Mouse (Mus musculus): ENCODE data around the gene Fn1.

Gene Fn1

DNA sequence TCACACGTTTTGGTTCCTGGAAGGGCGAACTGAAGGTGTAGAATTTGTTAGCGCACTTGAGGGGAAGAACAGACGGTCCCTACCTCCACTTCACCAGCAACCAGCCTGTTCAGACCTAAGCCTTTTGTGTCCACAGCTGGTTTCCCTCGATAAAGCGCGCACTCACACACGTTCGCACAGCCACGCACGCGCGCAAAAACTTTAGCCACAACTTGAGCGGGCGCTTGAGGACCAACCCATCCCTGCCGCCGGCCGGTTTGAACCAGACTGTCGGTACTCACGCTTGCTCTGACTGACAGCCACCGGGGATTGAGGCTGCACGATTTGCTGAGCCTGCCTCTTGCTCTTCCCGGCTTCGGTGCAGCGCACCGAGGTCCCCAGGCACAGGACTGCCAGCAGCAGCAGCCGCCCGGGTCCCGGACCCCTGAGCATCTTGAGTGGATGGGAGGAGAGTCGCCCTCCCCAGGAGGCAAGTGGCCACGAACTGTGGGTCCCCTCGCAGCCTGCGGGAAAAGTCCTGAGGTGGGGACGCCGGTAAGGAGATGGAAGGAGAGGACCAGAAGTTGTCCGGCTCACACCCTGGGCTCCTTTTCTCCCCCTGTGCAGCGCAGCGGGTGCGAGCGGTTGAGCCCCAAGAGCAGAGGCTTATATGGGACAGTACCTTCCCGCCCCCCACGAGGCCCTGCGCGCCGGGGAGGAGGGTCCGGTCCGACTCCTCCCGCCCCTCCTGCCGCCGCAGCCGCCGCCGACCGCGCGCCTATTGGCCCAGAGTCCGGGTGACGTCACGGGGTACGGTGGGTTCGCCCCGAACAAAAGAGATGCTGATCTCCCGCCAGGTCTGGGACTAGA lies at the start of gene Fn1:
Gene Fn1 (minus strand): TSS at position 650 of the 849 bp plus-strand sequence.
- peak; percentile 16 to 20 for DNase-seq (ENCODE audit: low spot score in 2 of 2)

DNA sequence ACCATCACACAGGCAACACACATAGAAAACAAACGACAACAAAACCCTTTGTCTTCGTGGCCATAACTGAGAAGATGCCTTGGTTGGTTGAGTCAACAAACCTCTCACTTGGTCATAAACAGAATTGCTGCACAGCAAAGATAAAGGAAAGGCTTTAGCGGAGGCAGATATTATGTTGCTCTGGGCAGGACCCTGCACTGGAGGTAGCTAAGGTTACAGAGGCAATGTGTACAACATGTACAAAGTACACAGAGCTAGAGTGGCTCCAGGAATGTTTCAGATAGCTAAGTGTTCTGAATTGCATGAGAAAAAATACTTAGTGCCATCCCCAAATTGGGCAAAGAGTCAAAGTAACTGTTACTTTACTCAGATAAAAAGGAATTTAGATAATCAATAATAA lies 43.1 kb upstream of the Fn1 start:
- DNase-seq (ENCODE audit: low spot score in 2 of 2): no peak

DNA sequence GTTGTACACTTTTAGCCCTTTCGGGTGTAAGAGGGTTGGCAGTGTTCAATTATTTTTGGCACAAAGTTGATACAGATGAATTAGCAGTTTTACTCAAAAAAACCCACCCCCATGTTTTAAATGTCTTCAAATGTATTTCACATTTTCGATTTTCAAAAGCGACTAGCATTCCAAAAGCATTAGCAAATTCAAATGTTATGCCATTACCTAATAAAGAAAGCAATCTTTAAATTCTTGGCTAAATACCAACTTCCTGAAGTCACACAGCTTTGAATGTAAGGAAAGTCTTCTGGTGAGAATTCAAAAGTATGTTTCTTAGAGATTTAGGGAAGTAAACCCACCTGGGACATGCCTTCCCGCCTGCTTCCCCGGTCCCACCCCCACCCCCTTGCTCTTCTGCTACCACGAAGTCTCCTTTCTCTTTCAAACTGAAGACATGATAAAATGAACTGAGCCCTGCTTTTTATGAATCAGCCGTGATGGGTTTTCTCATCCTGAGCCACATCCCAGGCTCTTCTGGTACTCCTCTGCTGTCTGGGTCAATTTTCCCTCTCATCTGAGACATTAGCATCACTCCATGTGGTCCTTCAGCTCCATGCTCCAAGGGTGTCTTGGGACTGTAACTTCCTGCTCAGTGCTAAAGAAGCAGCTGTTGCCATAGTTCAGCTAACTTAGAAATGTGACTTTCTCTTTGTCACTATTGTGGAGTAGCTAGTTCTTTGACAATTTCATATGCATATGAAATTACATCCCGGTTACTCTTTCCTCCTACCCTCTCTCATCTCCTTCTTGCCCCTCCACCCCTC lies 38.7 kb upstream of the Fn1 start:
- no peak for DNase-seq (ENCODE audit: low spot score in 2 of 2)

DNA sequence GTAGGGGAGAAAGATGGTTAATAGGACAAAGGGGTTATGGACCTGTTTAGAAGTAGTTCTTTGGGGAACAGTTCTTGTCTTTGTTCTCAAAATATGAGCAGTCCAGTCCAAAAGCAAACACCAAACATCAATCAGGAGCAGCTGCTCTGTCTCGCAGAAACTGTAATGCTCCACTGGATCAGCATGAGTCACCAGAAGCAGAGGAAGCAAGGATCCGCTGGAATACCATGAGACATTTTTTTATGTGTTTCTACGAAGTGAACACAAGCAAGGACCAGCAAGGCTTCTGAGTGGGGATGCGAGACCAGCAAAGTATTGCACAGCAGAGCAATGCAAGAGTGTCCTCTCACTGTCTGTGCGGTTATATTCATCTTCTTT lies 35.9 kb upstream of the Fn1 start:
- DNase-seq (ENCODE audit: low spot score in 2 of 2): no peak

DNA sequence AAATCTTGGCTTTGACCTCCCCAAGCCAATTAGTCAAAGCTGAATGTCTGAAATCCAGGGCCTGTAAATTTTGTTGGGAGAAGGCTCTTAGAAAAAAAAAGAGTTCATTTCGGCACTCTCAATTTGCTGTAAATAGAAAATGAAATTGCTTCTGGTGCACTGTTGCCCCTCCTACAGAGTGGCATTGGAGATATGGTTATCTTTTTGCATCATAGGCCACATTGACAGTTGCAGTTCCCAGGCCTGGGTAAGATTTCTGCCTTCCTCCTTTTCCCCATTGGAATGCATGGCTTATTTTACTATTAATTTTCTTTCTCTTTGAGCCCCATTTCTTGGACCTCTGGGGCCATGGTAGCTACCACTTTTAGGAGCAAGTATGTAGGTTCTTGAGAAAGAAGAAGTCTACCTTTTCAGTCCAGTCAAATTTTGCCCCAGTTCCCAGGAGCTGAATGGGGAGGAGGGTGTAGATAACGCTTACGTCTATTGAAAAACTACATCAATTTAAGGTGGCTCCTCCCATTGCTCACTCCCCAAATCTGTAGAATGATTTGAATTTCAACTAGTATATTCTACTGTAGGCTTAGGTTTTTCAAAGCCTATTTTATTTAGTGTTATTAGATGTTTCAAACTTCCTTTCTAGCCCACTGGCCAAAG lies 35.4 kb upstream of the Fn1 start:
- no peak for DNase-seq (ENCODE audit: low spot score in 2 of 2)

DNA sequence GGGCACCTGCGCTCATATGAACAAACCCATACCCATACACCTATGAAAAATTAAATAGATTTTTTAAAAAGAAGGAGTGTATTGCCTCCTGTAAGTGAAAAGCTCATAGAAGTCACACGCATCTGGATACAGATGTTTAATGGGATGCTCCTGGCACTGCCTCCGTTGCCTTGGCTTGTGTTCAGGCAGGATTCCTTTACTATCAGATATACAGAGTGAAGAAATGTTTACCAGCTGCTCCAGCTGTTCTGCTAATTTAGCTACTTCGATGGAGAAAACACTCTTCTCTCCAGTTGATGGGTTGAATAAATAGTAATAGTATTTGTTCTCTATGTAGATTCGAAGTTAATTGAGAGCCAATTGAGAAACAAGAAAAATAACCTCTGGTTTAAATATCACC lies 33.8 kb upstream of the Fn1 start:
- DNase-seq (ENCODE audit: low spot score in 2 of 2): no peak

DNA sequence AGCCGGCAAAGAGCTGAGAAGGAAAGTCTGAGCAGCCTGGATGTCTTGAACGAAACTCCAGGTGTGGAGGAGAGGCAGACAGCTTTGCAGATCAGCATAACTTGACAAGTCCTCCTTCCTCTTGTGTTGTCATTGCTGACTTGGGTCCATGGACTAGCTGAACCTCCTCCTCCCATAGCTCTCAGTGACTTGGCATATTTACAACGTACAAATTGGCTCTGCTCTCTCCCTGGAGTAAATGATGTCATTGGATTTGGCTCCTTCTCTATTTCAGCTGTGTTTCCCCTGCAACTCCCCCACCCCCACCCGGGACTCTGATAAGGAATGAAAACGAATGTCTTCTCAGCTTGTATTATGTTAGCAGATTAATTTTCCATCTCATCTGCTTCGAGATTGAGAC lies 30.7 kb upstream of the Fn1 start:
- no peak for DNase-seq (ENCODE audit: low spot score in 2 of 2)

DNA sequence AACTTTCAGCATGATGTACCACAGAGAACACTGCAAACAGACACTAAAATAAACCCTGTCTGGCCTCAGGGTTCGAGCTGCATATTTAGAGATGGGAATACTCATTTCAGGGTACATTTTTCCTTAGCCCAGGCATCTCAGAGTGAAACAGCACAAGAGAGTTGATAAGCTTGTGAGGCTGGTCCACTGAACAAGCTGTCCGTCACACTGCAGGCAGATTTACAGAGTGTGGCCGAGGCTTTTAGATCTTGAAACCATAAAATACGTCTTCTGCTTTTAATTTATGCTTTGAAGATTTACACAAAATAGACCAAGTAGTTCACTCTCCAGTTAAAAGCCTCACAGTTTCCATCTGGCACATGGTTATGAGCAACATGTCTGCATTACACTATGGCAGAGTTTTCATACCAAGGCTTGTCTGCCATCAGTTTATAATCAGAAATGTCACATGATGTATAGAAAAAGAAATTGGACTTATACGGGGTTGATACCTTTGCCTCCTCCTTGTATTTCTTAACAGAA lies 29.3 kb upstream of the Fn1 start:
- DNase-seq (ENCODE audit: low spot score in 2 of 2): no peak

DNA sequence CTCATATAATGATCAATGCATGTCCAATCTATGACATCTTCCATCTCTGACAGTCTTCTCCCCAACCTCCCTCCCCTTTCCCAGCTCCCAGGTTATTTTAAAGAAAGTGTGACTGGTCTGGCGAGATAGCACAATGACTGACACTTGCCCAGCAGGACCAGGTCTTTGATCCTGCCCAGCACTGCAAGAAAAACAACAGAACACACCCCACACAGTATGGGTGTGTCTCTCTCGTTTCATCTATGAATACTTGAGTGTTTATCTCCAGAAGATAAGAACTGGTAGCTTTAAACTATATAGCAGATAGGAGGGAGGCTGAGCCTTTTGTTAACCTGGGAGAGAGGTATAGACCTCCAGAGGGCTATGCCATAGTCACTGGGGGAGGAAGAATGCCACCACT lies 28.3 kb upstream of the Fn1 start:
- no peak for DNase-seq (ENCODE audit: low spot score in 2 of 2)

DNA sequence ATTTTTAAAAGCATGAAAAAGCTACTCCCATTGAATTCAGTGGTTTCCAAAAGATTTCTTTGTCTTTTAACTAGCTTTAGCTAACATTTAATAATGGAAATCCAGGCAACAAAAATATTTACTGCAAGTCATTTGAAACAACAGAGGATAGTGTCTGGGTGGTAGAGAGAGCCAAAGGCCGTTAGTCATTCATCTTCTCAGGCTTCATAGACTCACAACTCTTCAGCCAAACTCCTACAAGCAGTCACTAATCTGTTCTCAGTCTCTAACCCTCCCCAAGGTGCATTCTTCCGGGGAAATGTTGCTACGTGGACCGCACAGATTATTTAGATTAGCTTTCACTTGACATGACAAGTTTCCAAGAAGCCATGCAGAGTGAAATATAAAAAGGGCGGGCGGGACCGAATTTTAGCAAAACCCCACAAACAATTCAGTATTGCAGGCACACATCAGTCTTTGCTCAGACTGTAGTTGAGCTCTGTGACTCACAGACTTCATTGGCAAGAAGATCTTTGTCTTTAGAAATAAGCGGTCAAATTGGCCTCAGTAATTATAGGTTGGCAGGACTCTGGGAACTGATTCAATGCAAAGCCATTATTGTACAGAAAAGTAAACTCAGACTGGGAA lies 27.2 kb upstream of the Fn1 start:
- no peak for DNase-seq (ENCODE audit: low spot score in 2 of 2)

DNA sequence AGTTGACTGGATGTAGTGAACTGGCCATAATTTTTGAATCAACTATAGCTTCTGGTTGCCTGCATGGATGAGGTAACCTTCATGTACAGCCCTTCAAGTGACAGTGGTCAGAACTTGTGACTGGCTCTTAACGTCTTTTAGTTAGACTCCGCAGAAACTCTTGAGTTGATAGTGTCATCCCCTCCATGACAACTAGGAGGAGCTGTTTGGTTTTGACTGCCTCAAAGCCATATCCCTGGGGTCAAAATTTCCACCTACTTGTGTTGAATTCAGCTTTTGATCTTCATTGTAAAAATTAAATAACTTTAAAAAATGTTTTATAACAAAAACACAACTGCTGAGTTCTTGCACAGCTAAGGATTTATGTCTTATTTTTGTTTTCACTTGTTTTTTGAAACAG lies 22.4 kb upstream of the Fn1 start:
- no peak for DNase-seq (ENCODE audit: low spot score in 2 of 2)

DNA sequence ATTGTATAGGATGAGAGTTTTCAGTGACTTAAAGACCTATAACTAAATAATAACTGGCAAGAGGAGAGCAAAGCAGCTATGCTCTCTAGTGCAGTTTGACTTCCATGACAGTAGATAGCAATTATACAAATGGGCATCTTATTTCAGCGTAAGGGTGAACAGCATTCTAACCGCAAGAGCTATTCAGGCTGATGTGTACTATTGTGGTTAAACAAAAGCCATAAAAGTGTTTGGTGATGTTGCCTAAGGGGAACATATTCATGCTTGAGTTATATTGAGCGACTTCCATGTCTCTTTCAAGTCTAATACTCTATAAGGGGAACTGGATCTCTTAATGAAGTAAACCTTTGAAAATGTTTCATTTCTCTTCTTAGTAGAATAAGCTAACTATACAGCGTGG lies 21.3 kb upstream of the Fn1 start:
- no peak for DNase-seq (ENCODE audit: low spot score in 2 of 2)

DNA sequence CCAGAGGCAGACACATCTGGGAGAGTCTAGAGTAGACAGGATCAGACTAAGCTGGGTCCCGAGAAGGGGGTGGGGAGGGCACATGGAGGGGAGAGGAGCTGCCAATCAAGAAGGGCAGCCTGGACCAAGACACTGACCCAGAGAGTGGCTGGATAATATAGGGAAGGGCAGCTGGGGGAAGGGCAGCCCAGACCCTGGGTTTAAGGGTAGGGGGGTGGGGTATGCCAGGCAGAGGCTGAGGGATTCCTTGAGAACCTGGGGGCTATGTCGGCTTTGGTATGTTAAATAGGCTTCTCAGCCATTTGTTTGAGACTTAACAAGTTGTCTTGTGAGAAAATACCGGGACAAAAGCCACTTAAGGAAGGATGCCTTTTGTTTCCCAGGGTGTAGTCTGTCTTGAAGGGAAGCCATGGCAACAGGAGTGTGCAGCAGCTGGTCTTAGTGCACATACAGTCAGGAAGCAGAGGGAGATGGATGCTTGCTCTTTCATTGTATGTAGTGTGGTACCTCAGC lies 20.5 kb upstream of the Fn1 start:
- no peak for DNase-seq (ENCODE audit: low spot score in 2 of 2)

DNA sequence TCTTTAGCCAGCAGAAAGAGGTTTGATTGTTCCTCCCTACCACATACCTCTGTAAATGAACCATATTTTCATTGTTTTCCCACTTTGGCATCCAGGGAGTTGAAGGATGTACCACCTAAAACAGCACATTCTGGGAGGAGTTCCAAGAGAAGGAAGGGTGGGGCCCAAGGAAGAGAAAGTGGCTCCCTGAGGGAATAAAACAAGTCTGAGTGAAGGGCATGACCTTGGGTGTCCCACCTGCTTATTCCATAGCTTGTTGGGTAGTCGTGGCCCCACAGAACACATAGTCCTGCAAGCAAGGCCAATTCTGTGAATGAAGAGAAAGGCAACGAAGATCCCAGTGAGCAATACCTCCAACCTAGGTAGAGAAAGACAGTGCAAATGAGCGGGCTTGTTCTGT lies 19.3 kb upstream of the Fn1 start:
- no peak for DNase-seq (ENCODE audit: low spot score in 2 of 2)

DNA sequence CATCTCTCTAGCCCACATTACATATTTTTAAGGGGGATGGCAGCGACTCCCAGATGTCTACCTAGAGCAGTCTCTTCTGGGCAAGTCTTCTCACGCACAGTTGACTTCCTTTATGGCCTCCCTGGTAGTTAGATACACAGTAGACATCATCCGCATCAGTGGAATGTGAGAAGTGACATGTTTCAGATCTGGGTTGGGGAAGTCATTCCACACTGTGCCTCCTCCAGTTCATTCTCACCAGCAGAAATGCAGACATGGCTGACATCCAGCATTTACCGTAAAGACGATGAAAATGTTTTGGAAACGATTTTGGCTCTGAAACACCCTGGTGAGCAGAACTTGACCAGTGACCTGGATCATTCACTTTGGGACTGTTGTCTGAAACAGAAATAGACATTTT lies 10.2 kb upstream of the Fn1 start:
- DNase-seq (ENCODE audit: low spot score in 2 of 2): no peak

DNA sequence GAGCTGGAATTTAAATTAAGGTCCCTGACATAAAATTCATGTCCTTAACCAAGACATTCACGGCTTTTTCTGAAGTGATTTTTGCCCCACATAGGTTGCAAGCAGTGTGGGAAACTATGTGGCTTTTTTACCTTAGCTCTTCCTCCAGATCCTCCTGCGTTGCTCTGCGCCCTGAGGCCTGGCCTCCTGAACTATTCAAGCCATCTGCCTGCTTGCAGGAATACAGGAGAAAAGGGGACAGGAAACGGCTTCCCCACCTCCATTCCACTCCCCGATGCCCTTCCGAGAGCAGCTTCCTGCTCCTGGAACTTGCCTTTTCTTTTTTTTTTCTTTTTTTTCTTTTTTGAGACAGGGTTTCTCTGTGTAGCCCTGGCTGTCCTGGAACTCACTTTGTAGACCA lies 5.6 kb upstream of the Fn1 start:
- DNase-seq (ENCODE audit: low spot score in 2 of 2): no peak

DNA sequence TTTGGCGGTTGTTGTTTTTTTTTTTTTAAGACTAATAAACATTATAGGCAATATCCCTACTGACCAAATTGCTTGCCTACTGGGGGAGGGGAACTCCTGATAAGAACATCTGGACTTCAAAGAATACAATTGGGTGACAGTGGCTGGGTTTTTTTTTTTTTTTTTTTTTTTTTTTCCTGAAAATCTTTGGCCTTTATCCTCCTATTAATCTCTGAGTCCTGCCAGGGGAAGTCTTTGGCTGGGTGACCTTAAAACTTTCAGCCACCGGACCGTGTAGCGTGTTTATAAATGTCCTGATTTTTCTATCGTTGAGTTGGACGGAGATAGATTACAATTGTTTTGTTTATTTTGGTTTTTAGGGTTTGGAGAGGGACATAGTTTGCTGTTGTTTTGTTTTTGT lies 3.3 kb upstream of the Fn1 start:
- DNase-seq (ENCODE audit: low spot score in 2 of 2): no peak

DNA sequence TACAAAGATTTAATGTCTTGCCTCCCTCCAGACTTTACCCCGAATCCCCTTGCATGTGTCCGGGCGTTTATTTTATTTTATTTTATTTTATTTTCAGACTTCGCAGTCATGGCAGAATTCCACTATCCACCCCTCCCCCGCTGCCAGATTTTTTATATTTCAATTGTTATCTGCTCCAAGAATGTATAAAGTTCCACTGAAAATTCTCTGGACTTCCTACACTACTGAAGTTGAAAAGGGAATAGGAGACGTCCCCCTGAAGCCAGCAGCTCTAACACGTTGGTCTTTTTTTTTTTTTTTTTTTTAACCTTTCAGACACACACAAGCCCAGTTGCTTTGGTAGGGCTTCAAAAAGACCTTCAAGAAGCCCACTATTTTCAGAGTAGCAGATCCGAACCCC lies 1.2 kb upstream of the Fn1 start:
- no peak for DNase-seq (ENCODE audit: low spot score in 2 of 2)

DNA sequence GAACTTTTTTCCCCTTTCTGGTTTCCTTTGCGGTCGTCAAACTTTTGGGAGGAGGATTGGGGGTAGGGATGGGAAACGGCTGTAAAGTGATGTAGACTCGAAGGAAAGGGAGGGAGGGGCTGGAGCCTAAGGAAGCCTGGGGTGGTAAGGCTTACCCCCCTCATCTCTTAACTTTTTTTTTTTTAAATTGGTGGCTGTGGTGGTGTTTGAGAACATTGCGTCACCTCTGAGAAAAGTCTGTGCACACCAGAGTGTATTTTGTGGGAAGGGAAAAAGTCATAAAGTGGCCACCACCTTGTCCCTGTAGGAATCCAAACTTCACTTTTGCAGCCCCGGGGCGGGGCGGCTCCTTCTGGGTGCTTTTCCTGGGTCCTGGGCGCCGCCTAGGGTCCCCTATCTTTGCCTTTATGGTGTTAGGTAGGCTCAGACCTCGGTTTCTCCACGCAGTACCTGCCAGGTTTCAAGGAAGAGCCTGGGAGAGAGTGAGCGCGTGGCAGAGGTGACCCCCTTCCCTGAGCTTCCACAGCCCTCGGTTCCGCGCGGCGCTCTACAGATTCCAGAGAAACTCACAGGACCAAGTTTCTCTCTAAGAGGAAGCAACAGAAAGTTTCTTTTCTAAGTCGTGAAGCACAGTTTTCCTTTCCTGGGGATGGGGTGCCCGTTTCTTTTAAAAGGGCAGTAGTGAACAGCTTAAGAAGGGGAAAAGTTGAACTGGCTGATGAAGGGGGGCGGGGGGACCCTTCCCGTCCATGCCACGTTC lies 580 bp upstream of the Fn1 start:
- no peak for DNase-seq (ENCODE audit: low spot score in 2 of 2)

DNA sequence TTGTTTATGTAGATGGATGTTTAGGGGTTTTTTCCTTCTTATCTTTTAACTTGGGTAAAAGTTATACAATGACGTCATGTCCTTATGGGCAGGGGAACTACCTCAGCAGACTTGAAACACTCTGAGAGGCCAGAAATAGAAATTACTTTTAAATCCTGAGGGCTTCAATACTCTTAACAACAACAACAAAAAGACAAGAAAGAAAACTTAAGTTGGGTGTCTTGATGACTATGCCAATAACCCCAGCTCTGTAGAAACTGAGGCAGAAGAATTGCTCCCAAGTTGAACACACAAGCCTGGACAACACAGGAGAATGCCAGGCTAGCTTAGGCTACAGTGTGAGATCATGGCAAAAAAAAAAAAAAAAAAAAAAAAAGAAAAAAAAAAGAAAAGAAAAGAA lies 1.2 kb downstream of the Fn1 start:
- no peak for DNase-seq (ENCODE audit: low spot score in 2 of 2)

DNA sequence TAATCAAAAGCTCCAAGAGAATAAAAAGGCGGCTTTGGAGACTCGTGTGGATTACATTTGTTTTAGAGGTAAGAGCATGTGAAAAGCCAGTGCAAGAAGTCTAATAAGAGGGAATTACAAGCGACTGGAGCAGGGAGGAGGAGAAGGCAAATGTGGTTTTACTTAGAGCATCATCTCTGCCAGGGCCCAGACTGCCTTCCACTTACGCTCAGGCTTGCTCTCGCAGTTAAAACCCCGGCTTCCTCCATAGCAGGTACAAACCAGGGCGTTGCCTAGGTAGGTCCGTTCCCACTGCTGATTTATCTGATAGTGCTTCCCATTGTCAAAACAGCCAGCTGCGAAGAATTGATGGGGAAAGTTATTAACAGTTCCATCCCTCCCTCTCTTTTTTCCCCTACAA lies 1.7 kb downstream of the Fn1 start:
- DNase-seq (ENCODE audit: low spot score in 2 of 2): no peak
